Mouse (Mus musculus) forebrain, embryonic 13.5 days (tissue): Measurements from ENCODE around the gene Erbb2. TPM values are rescaled to one million over a fixed set of nuclear protein-coding genes. Genes with fewer than 3 reads are reported as not detected.

Experiments used
- ATAC-seq: fragments of 200-750 bp; cut with Nextera tagmentation; 2 replicates; pipeline ENCODE4 v1.8.0; 2017
- H3K27ac ChIP-seq: fragments of 300-500 bp; sonication (generic); 2 replicates; pipeline ENCODE4 v1.5.1; 2015; ENCODE audit warnings: inconsistent platforms, mild to moderate bottlenecking, moderate library complexity
- H3K27me3 ChIP-seq: fragments of 300-500 bp; sonication (generic); 2 replicates; pipeline ENCODE4 v1.6.1; 2015; ENCODE audit warnings: mild to moderate bottlenecking, inconsistent platforms
- H3K36me3 ChIP-seq: fragments of 300-500 bp; sonication (generic); 2 replicates; pipeline ENCODE4 v1.6.1; 2015; ENCODE audit warnings: mild to moderate bottlenecking, inconsistent platforms; ENCODE audit not compliant: poor library complexity, severe bottlenecking
- H3K4me1 ChIP-seq: fragments of 300-500 bp; sonication (generic); 2 replicates; pipeline ENCODE4 v1.6.1; 2015; ENCODE audit warnings: inconsistent platforms
- H3K4me2 ChIP-seq: fragments of 300-500 bp; sonication (generic); 2 replicates; pipeline ENCODE4 v1.6.1; 2015; ENCODE audit warnings: inconsistent platforms, mild to moderate bottlenecking, moderate library complexity
- H3K4me3 ChIP-seq: fragments of 300-500 bp; sonication (generic); 2 replicates; pipeline ENCODE4 v1.5.1; 2015; ENCODE audit warnings: mild to moderate bottlenecking, inconsistent platforms
- H3K9ac ChIP-seq: fragments of 300-500 bp; sonication (generic); 2 replicates; pipeline ENCODE4 v1.6.1; 2015; ENCODE audit warnings: mild to moderate bottlenecking, inconsistent platforms
- H3K9me3 ChIP-seq: fragments of 300-500 bp; sonication (generic); replicated peaks from 2 replicates; pipeline ENCODE4 v1.6.1; 2016; ENCODE audit warnings: inconsistent platforms
- WGBS: fragments of 180-500 bp; shearing (Covaris S2); methylation state at CpG from one replicate; pipeline ENCODE4 v1.1.7; 2015; 5-methylcytosine and 5-hydroxymethylcytosine counted together
- polyA plus RNA-seq: library from polyadenylated mRNA; unstranded; fragments of >200 nt; fragmentation: Nextera tagmentation; extraction: Ambion mirVana; gene quantifications from 2 replicates; pipeline ENCODE4 v1.2.1, GENCODE M21; 2015

The Erbb2 gene
- polyA plus RNA-seq, 1 experiment from 2014 or later = 6.7 TPM

- no peak for ATAC-seq
- 76% methylated on average over 6 of the region's 6 CpGs for WGBS
- no peaks in the 10 kb centered on the region for H3K36me3 ChIP-seq
- H3K9me3 ChIP-seq = no peaks in the 10 kb centered on the region
- peaks cover 39% of the 10 kb centered on the region for H3K27me3 ChIP-seq
- H3K4me1 ChIP-seq = peaks cover 13% of the 10 kb centered on the region
- no peak overlapping the region for H3K4me2 ChIP-seq
- no peak overlapping the region for H3K9ac ChIP-seq
- H3K27ac ChIP-seq = no peak overlapping the region
- no peak overlapping the region for H3K4me3 ChIP-seq
Measured at GRCm38 (mm10) chr11:98406621-98407020, 5.6 kb upstream of the Erbb2 start.

- no peak for ATAC-seq
- H3K4me2 ChIP-seq = peak overlapping the region; percentile 34
- H3K9ac ChIP-seq = peak overlapping the region; percentile 30; the same call in 1 of the 2 replicates
Measured at GRCm38 (mm10) chr11:98408872-98409271, 3.4 kb upstream of the Erbb2 start.

DNA sequence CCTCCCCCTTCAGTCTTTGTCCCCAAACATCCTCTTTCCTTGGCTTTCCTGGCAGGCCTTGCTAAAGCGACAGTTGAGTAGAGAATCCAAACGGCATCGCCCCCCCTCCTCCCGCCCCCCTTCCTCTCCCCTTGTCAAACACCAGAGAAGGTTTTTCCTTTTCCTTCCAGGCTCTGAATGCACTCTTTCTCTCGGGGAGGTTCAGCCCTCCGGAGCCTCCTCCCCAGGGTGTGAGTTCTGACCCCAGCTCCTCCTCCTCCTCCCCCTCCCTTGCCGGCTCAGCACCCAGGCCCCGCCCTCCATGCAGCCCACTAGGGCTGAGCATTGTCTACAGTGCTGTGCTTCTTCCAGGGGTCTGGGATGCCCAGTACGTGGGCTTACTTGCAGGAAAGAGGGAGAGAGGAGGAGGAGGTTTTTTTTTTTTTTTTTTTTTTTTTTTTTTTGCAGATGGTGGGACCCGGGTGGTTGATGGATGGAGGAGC is 2.9 kb upstream of the Erbb2 start:
- H3K4me1 ChIP-seq = peaks cover 39% of the 10 kb centered on the region
- H3K9ac ChIP-seq = peak overlapping the region; percentile 30; the same call in 1 of the 2 replicates
- peaks cover 41% of the 10 kb centered on the region for H3K27me3 ChIP-seq
- H3K36me3 ChIP-seq = no peaks in the 10 kb centered on the region
- H3K27ac ChIP-seq = no peak overlapping the region
- H3K4me3 ChIP-seq = no peak overlapping the region
- H3K4me2 ChIP-seq = peak overlapping the region; percentile 34
- H3K9me3 ChIP-seq = no peaks in the 10 kb centered on the region
- ATAC-seq = peak; percentile 57; the same call in 1 of the 2 replicates
- 4% methylated on average over 10 of the region's 10 CpGs for WGBS

More at GRCm38 (mm10) chr11:98408872-98409271, 3.4 kb upstream of the Erbb2 start:
- Histone ChIP-seq H3K4me1 (peaks cover 34% of the 10 kb centered on the region), H3K9me3 (no peaks in the 10 kb centered on the region), H3K4me3 (no peak overlapping the region), H3K36me3 (no peaks in the 10 kb centered on the region), H3K27ac (no peak overlapping the region), H3K27me3 (peaks cover 37% of the 10 kb centered on the region)
- 59% methylated on average over 8 of the region's 8 CpGs for WGBS

GRCm38 (mm10) chr11:98412797-98413301 is 579 bp downstream of the Erbb2 start:
- peak overlapping the region; percentile 62 for H3K4me3 ChIP-seq
- peaks cover 40% of the 10 kb centered on the region for H3K4me1 ChIP-seq
- no peaks in the 10 kb centered on the region for H3K36me3 ChIP-seq
- no peaks in the 10 kb centered on the region for H3K9me3 ChIP-seq
- H3K27me3 ChIP-seq = peaks cover 41% of the 10 kb centered on the region
- peak overlapping the region; percentile 99 for H3K4me2 ChIP-seq
- H3K27ac ChIP-seq = peak overlapping the region; percentile 41
- ATAC-seq = peak; percentile 32; the same call in 1 of the 2 replicates
- H3K9ac ChIP-seq = peak overlapping the region; percentile 75
- under 1% methylated on average over 40 of the region's 40 CpGs for WGBS

- Histone ChIP-seq H3K9me3 (no peaks in the 10 kb centered on the region), H3K4me1 (peaks cover 40% of the 10 kb centered on the region), H3K4me3 (peak overlapping the region; percentile 62), H3K4me2 (peak overlapping the region; percentile 99), H3K9ac (0 out of 2 replicates have a peak overlapping the region, but pooled peaks have one; percentile 75), H3K27me3 (peaks cover 41% of the 10 kb centered on the region), H3K36me3 (no peaks in the 10 kb centered on the region), H3K27ac (no peak overlapping the region)
- ATAC-seq = no peak
- 31% methylated on average over 7 of the region's 7 CpGs for WGBS
Measured at GRCm38 (mm10) chr11:98413731-98414130, 1.5 kb downstream of the Erbb2 start.

DNA sequence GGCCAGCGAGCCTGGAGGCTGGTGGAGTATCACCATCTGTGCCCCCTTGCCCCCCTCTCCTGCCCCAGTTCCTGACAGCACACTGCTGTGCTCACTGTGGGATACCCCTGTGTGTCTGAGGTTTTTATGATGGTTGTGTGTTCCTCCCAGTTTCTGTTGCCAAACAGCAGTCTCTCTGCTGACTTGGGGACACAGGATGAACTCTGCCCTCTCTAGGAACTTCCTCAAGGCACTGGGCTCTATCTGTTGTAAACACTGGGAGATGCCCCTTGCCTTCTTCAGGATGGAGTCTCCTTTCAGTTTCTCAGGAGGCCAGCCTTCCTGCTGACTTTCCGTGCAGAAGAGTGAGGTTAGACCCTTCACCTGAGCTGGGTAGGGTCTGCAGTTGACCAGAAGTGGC is 1.9 kb downstream of the Erbb2 start:
- Histone ChIP-seq H3K9me3 (no peaks in the 10 kb centered on the region), H3K27me3 (peaks cover 41% of the 10 kb centered on the region), H3K9ac (no peak overlapping the region), H3K4me2 (peak overlapping the region; percentile 99; the same call in 1 of the 2 replicates), H3K4me3 (peak overlapping the region; percentile 62; the same call in 1 of the 2 replicates), H3K27ac (no peak overlapping the region), H3K36me3 (no peaks in the 10 kb centered on the region), H3K4me1 (peaks cover 36% of the 10 kb centered on the region)
- WGBS = 25% methylated on average over 2 of the region's 2 CpGs
- no peak for ATAC-seq

DNA sequence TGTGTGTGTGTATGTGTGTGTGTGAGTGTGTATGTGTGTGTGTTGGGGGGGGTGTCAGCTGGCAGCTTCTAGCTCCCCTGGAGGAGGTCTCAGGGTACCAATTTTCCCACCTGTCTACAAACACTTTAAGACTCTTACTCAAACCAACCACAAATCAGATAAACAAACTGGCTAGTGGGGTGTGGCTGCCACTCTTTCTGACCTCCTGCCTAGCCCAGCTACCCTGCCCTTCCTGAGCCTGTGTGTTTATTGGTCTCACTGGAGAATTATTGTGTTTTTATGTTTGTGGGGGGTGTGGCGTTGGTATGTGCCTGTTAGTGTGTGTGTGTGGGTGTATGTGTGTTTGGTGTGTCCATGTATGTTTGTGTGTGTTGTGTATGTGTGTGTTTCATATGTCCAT is 4.8 kb downstream of the Erbb2 start:
- peaks cover 23% of the 10 kb centered on the region for H3K4me1 ChIP-seq
- no peaks in the 10 kb centered on the region for H3K36me3 ChIP-seq
- 92% methylated on average over 1 of the region's 1 CpGs for WGBS
- peaks cover 20% of the 10 kb centered on the region; the same call in 1 of the 2 replicates for H3K27me3 ChIP-seq
- H3K9ac ChIP-seq = no peak overlapping the region
- no peak overlapping the region for H3K4me2 ChIP-seq
- no peak overlapping the region for H3K27ac ChIP-seq
- ATAC-seq = no peak
- no peaks in the 10 kb centered on the region for H3K9me3 ChIP-seq
- H3K4me3 ChIP-seq = no peak overlapping the region

DNA sequence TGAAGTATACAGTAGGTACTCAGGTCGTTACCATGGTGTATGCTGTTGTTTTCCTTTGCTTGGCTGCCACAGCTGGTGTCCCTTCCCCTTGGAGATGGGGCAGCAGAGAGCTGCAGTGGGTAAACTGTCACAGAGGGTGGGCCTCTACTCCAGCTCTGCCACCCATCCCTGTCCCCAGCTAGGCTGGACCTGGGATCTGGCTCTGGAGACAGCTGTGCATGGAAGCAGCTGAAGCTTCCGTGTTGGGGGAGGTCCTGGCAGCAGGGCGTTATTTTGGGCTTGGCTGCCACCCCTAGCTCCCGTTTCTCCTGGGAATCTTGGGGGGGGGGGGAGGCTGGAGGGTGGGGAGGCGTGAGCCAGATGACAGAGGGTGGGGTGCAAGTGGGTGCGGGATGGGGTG is 6.0 kb downstream of the Erbb2 start:
- Histone ChIP-seq H3K4me2 (no peak overlapping the region), H3K27ac (no peak overlapping the region), H3K4me3 (no peak overlapping the region), H3K9me3 (no peaks in the 10 kb centered on the region), H3K36me3 (no peaks in the 10 kb centered on the region), H3K9ac (no peak overlapping the region), H3K27me3 (peaks cover 13% of the 10 kb centered on the region; the same call in 1 of the 2 replicates), H3K4me1 (peaks cover 13% of the 10 kb centered on the region; the same call in 1 of the 2 replicates)
- WGBS = 74% methylated on average over 6 of the region's 6 CpGs
- ATAC-seq = no peak

GRCm38 (mm10) chr11:98418939-98419547 is 6.8 kb downstream of the Erbb2 start:
- no peaks in the 10 kb centered on the region for H3K9me3 ChIP-seq
- H3K27me3 ChIP-seq = peaks cover 8% of the 10 kb centered on the region; the same call in 1 of the 2 replicates
- peaks cover 5% of the 10 kb centered on the region; the same call in 1 of the 2 replicates for H3K4me1 ChIP-seq
- no peak overlapping the region for H3K9ac ChIP-seq
- no peak overlapping the region for H3K27ac ChIP-seq
- no peak overlapping the region for H3K4me3 ChIP-seq
- no peaks in the 10 kb centered on the region for H3K36me3 ChIP-seq
- ATAC-seq = no peak
- 88% methylated on average over 10 of the region's 10 CpGs for WGBS
- H3K4me2 ChIP-seq = no peak overlapping the region

DNA sequence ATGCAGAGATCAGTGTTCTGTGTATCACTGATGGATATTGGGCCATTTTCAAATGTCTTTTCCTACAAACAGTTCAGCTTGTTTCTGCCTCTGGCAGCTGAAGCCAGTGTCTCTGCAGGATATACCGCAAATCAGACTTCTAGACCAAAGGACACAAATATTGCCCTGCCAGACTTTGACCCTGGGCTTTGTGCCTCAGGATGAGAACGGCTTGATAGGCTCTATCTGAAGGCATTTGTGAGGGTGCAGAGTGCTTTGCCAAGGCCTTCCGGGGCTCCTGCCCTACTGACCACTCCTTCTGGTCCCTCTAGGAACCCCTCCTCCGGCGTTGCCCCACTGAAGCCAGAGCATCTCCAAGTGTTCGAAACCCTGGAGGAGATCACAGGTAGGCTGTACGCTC is 14.3 kb downstream of the Erbb2 start:
- Histone ChIP-seq H3K9ac (0 out of 2 replicates have a peak overlapping the region, but pooled peaks have one; percentile 26), H3K27me3 (no peaks in the 10 kb centered on the region), H3K36me3 (peaks cover 26% of the 10 kb centered on the region; the same call in 1 of the 2 replicates), H3K9me3 (no peaks in the 10 kb centered on the region), H3K4me1 (no peaks in the 10 kb centered on the region), H3K4me3 (no peak overlapping the region), H3K27ac (no peak overlapping the region), H3K4me2 (no peak overlapping the region)
- ATAC-seq = no peak
- 94% methylated on average over 7 of the region's 7 CpGs for WGBS

DNA sequence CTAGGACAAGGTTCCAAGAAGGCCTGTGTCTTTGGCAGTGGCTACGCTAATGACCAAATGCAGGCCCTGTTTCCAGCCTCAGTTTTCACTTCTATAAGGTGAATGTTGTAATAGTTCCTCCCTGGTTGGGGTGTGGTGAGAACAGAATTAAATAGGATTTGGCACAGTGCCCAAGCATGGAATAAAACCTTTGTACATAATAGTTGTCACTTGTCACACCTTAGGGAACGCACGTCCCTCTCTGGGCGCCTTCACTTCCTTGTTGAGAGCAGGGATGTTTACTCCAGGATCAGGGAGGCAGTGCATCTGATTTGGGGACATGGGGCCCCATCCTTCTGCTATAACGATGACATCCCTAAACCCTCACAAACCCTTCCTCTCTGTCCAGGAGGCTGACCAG is 16.2 kb downstream of the Erbb2 start:
- peak overlapping the region; percentile 34; the same call in 1 of the 2 replicates for H3K9ac ChIP-seq
- H3K4me1 ChIP-seq = no peaks in the 10 kb centered on the region
- H3K27me3 ChIP-seq = no peaks in the 10 kb centered on the region
- no peaks in the 10 kb centered on the region for H3K9me3 ChIP-seq
- ATAC-seq = no peak
- 80% methylated on average over 5 of the region's 5 CpGs for WGBS
- H3K27ac ChIP-seq = no peak overlapping the region
- no peak overlapping the region for H3K4me3 ChIP-seq
- H3K36me3 ChIP-seq = peaks cover 26% of the 10 kb centered on the region; the same call in 1 of the 2 replicates
- H3K4me2 ChIP-seq = no peak overlapping the region

DNA sequence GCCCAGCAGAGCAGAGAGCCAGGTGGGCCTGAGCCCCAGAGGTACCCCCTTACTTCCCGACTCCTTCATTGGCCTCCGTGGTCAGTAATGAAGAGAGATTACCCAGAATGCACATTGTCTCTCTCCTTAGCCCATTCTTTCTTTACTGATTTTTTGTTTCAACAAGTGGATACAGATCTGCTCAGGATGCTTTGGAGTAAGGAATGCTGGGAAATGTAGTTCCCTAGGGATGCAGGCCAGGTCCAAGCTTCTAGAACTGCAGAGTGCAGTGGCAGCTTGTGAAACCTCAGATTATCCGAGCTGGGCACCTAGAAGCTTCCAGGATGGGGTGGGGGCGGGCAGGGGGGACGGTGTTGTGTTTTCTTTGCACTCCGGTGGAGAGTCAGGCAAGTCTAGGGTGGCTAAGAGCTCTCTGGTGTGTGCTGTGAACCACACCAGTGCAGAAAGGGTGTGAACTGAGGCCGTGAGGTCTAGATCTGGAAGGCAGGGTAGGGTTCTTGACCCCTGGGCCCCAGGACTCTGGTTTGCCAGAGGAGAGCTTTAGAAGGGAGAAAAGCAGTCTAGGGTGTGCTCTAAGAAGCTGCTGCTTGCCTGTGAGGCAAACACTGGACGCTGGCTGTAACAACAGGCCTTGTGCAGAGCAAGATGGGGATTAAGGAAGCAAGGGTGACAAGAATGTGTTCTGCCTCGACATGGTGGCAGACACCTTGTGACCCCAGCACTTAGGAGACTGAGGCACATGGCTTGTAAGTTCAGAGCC is 19.7 kb downstream of the Erbb2 start:
- WGBS = 74% methylated on average over 9 of the region's 9 CpGs
- Histone ChIP-seq H3K9me3 (no peaks in the 10 kb centered on the region), H3K27me3 (no peaks in the 10 kb centered on the region), H3K36me3 (peaks cover 50% of the 10 kb centered on the region), H3K9ac (no peak overlapping the region), H3K4me3 (no peak overlapping the region), H3K4me1 (no peaks in the 10 kb centered on the region), H3K4me2 (no peak overlapping the region), H3K27ac (no peak overlapping the region)
- ATAC-seq = no peak
